Mouse (Mus musculus): ENCODE measurements around the gene Rexo1. TPM values are rescaled to one million over a fixed set of nuclear protein-coding genes. Genes with fewer than 3 reads are reported as not detected.

The Rexo1 gene
- total RNA-seq, 1 experiment from 2014 or later, result 19.2 TPM

GRCm38 (mm10) chr10:80570419-80570818 is 9.1 kb upstream of the Rexo1 start:
- ATAC-seq (replicated peaks in 1 of 2; ENCODE audit: insufficient read depth in 1 of 2, low FRiP score in 2 of 2, low TSS enrichment in 1 of 2, low read depth in 1 of 2, poor library complexity in 2 of 2, severe bottlenecking in 2 of 2), result no peak

GRCm38 (mm10) chr10:80569664-80570066 is 8.3 kb upstream of the Rexo1 start:
- peak; percentile 73 to 80 for ATAC-seq (replicated peaks in 1 of 2; ENCODE audit: insufficient read depth in 1 of 2, low FRiP score in 2 of 2, low TSS enrichment in 1 of 2, low read depth in 1 of 2, poor library complexity in 2 of 2, severe bottlenecking in 2 of 2)

- ATAC-seq (replicated peaks in 1 of 2; ENCODE audit: insufficient read depth in 1 of 2, low FRiP score in 2 of 2, low TSS enrichment in 1 of 2, low read depth in 1 of 2, poor library complexity in 2 of 2, severe bottlenecking in 2 of 2), result no peak
Observed at GRCm38 (mm10) chr10:80568876-80569275, 7.5 kb upstream of the Rexo1 start.

- ATAC-seq (replicated peaks in 1 of 2; ENCODE audit: insufficient read depth in 1 of 2, low FRiP score in 2 of 2, low TSS enrichment in 1 of 2, low read depth in 1 of 2, poor library complexity in 2 of 2, severe bottlenecking in 2 of 2), result peak; percentile 46 to 48; a peak in 3 of 4 replicates
Observed at GRCm38 (mm10) chr10:80566375-80567092, 5.2 kb upstream of the Rexo1 start.

GRCm38 (mm10) chr10:80560621-80561020 is 739 bp downstream of the Rexo1 start:
- ATAC-seq (replicated peaks in 1 of 2; ENCODE audit: insufficient read depth in 1 of 2, low FRiP score in 2 of 2, low TSS enrichment in 1 of 2, low read depth in 1 of 2, poor library complexity in 2 of 2, severe bottlenecking in 2 of 2), result no peak

- ATAC-seq (replicated peaks in 1 of 2; ENCODE audit: insufficient read depth in 1 of 2, low FRiP score in 2 of 2, low TSS enrichment in 1 of 2, low read depth in 1 of 2, poor library complexity in 2 of 2, severe bottlenecking in 2 of 2), result no peak
Observed at GRCm38 (mm10) chr10:80559431-80559830, 1.9 kb downstream of the Rexo1 start.

- ATAC-seq (replicated peaks in 1 of 2; ENCODE audit: insufficient read depth in 1 of 2, low FRiP score in 2 of 2, low TSS enrichment in 1 of 2, low read depth in 1 of 2, poor library complexity in 2 of 2, severe bottlenecking in 2 of 2), result no peak
Observed at GRCm38 (mm10) chr10:80557346-80557965, 3.9 kb downstream of the Rexo1 start.

GRCm38 (mm10) chr10:80553997-80554396 is 7.4 kb downstream of the Rexo1 start:
- ATAC-seq (replicated peaks in 1 of 2; ENCODE audit: insufficient read depth in 1 of 2, low FRiP score in 2 of 2, low TSS enrichment in 1 of 2, low read depth in 1 of 2, poor library complexity in 2 of 2, severe bottlenecking in 2 of 2), result no peak

- ATAC-seq (replicated peaks in 1 of 2; ENCODE audit: insufficient read depth in 1 of 2, low FRiP score in 2 of 2, low TSS enrichment in 1 of 2, low read depth in 1 of 2, poor library complexity in 2 of 2, severe bottlenecking in 2 of 2), result no peak; a peak in 1 of 4 replicates
Observed at GRCm38 (mm10) chr10:80553575-80553974, 7.8 kb downstream of the Rexo1 start.

GRCm38 (mm10) chr10:80552364-80552763 is 9.0 kb downstream of the Rexo1 start:
- ATAC-seq (replicated peaks in 1 of 2; ENCODE audit: insufficient read depth in 1 of 2, low FRiP score in 2 of 2, low TSS enrichment in 1 of 2, low read depth in 1 of 2, poor library complexity in 2 of 2, severe bottlenecking in 2 of 2), result no peak

GRCm38 (mm10) chr10:80549279-80549678 is 12.1 kb downstream of the Rexo1 start:
- no peak for ATAC-seq (replicated peaks in 1 of 2; ENCODE audit: insufficient read depth in 1 of 2, low FRiP score in 2 of 2, low TSS enrichment in 1 of 2, low read depth in 1 of 2, poor library complexity in 2 of 2, severe bottlenecking in 2 of 2)

- ATAC-seq (replicated peaks in 1 of 2; ENCODE audit: insufficient read depth in 1 of 2, low FRiP score in 2 of 2, low TSS enrichment in 1 of 2, low read depth in 1 of 2, poor library complexity in 2 of 2, severe bottlenecking in 2 of 2), result peak; percentile 30 to 57; a peak in 2 of 4 replicates
Observed at GRCm38 (mm10) chr10:80548428-80549006, 12.8 kb downstream of the Rexo1 start.

- ATAC-seq (replicated peaks in 1 of 2; ENCODE audit: insufficient read depth in 1 of 2, low FRiP score in 2 of 2, low TSS enrichment in 1 of 2, low read depth in 1 of 2, poor library complexity in 2 of 2, severe bottlenecking in 2 of 2), result no peak
Observed at GRCm38 (mm10) chr10:80547539-80547938, 13.8 kb downstream of the Rexo1 start.

- no peak for ATAC-seq (replicated peaks in 1 of 2; ENCODE audit: insufficient read depth in 1 of 2, low FRiP score in 2 of 2, low TSS enrichment in 1 of 2, low read depth in 1 of 2, poor library complexity in 2 of 2, severe bottlenecking in 2 of 2)
Observed at GRCm38 (mm10) chr10:80546945-80547344, 14.4 kb downstream of the Rexo1 start.

- no peak for ATAC-seq (replicated peaks in 1 of 2; ENCODE audit: insufficient read depth in 1 of 2, low FRiP score in 2 of 2, low TSS enrichment in 1 of 2, low read depth in 1 of 2, poor library complexity in 2 of 2, severe bottlenecking in 2 of 2)
Observed at GRCm38 (mm10) chr10:80545590-80545989, 15.8 kb downstream of the Rexo1 start.

- ATAC-seq (replicated peaks in 1 of 2; ENCODE audit: insufficient read depth in 1 of 2, low FRiP score in 2 of 2, low TSS enrichment in 1 of 2, low read depth in 1 of 2, poor library complexity in 2 of 2, severe bottlenecking in 2 of 2), result no peak
Observed at GRCm38 (mm10) chr10:80543873-80544272, 17.5 kb downstream of the Rexo1 start.

- ATAC-seq (replicated peaks in 1 of 2; ENCODE audit: insufficient read depth in 1 of 2, low FRiP score in 2 of 2, low TSS enrichment in 1 of 2, low read depth in 1 of 2, poor library complexity in 2 of 2, severe bottlenecking in 2 of 2), result no peak
Observed at GRCm38 (mm10) chr10:80539493-80539892, 21.9 kb downstream of the Rexo1 start.

GRCm38 (mm10) chr10:80538710-80539394 is 22.5 kb downstream of the Rexo1 start, which contains the start of gene Atp8b3:
Atp8b3 (minus strand) TSS chr10:80539124.
- ATAC-seq (replicated peaks in 1 of 2; ENCODE audit: insufficient read depth in 1 of 2, low FRiP score in 2 of 2, low TSS enrichment in 1 of 2, low read depth in 1 of 2, poor library complexity in 2 of 2, severe bottlenecking in 2 of 2), result peak; percentile 86
